Mouse (Mus musculus) T-cell, adult 66 days (primary cell): ENCODE measurements around the gene Cpxm1. TPM values are rescaled to one million over a fixed set of nuclear protein-coding genes. Genes with fewer than 3 reads are reported as not detected.

Experiments used
- total RNA-seq, 2 experiments: library from RNA; stranded (reverse); gene quantifications; 3 replicates in 1 of 2; 4 replicates in 1 of 2; pipeline ENCODE4 v1.2.4; 2023

Gene Cpxm1
- 1 to 10 TPM in 1 of 2 experiments, not detected in 1; 1.8 TPM for total RNA-seq

GRCm38 (mm10) chr2:130397186-130397985 is at the start of gene Cpxm1:
TSS of gene Cpxm1 (minus strand) at chr2:130397574.

GRCm38 (mm10) chr2:130424126-130424853 is 26.9 kb upstream of the Cpxm1 start, which contains the start of the genes Vps16 and Pced1a:
TSS of gene Vps16 (plus strand) at chr2:130424339.
TSS of gene Pced1a (minus strand) at chr2:130424701.

GRCm38 (mm10) chr2:130406178-130406577 is 8.8 kb upstream of the Cpxm1 start, which contains the start of gene Tmem239:
TSS of gene Tmem239 (plus strand) at chr2:130406478.

DNA sequence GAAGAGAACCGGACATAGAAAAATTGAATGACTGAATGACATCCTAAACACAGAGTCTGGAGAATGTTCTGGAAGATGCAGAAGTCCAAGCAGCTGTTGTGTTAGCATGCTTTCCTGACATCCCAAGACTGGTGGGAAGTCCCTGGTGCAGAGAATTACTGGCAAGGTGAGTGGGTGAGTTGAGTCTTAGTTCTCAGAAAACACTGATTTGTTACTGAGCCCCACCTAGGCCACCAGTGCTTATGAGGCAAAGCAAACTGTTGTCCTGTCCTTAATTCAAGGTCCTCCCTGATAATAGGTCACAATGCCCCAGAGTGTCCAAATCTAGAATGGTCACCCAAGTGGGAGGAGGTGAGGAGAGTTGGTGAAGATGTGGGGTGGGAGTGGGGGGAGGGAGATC is 7.6 kb upstream of the Cpxm1 start, which contains the start of the genes Gm28372 and 1700020A23Rik:
Gm28372 (plus strand) TSS at position 301 of the 400 bp plus-strand sequence.
1700020A23Rik (plus strand) TSS at position 321 of the 400 bp plus-strand sequence.

Other genes starting within 250 kb of the Cpxm1 start
- gene Snrpb, start 218.2 kb downstream of the Cpxm1 start, total RNA-seq, result 100 to 1,000 TPM; 203 to 212 TPM
- gene Tmc2, start 202.4 kb downstream of the Cpxm1 start, total RNA-seq, result not detected
- gene Nop56, start 123.1 kb downstream of the Cpxm1 start, total RNA-seq, result 100 to 1,000 TPM; 413 to 486 TPM
- gene Idh3b, start 113.0 kb downstream of the Cpxm1 start, total RNA-seq, result 100 to 1,000 TPM; 123 to 134 TPM
- under 1 TPM in 1 of 2 experiments, not detected in 1; 0.20 TPM for gene Ebf4, start 102.4 kb downstream of the Cpxm1 start, total RNA-seq
- not detected for gene Gm28372, start 7.7 kb upstream of the Cpxm1 start, total RNA-seq
- not detected for gene 1700020A23Rik, start 7.7 kb upstream of the Cpxm1 start, total RNA-seq
- not detected for gene Tmem239, start 8.9 kb upstream of the Cpxm1 start, total RNA-seq
- 100 to 1,000 TPM; 140 to 159 TPM for gene Vps16, start 26.8 kb upstream of the Cpxm1 start, total RNA-seq
- 10 to 100 TPM; 24.1 to 27.3 TPM for gene Pced1a, start 27.1 kb upstream of the Cpxm1 start, total RNA-seq
- gene Ptpra, start 52.7 kb upstream of the Cpxm1 start, total RNA-seq, result 100 to 1,000 TPM; 110 to 115 TPM
- gene Mrps26, start 166.2 kb upstream of the Cpxm1 start, total RNA-seq, result 10 to 100 TPM; 56.9 to 63.7 TPM
- not detected for gene Oxt, start 178.6 kb upstream of the Cpxm1 start, total RNA-seq
- gene Avp, start 185.0 kb upstream of the Cpxm1 start, total RNA-seq, result not detected
- 1 to 10 TPM; 7.1 to 8.0 TPM for gene Fastkd5, start 232.5 kb upstream of the Cpxm1 start, total RNA-seq
- 1 to 10 TPM; 5.7 to 7.5 TPM for gene Ubox5, start 232.5 kb upstream of the Cpxm1 start, total RNA-seq
- 1 to 10 TPM; 4.0 to 5.2 TPM for gene Lzts3, start 245.2 kb upstream of the Cpxm1 start, total RNA-seq